Mouse (Mus musculus): ENCODE measurements around the gene Golm1.
A peak's percentile ranks its signal among the peaks of the same experiment; 100 is the strongest.
"Not testable (repeated sequence)": the region's sequence is repeated elsewhere in the genome, so short reads cannot be mapped to it uniquely, and the experiment has no call there.

Golm1 gene

GRCm38 (mm10) chr13:59642818-59643217, 32.8 kb downstream of the Golm1 start:
- DNase-seq = no peak

- no peak for DNase-seq
These were observed 35.5 kb downstream of the Golm1 start for GRCm38 (mm10) chr13:59640178-59640440.

- peak; percentile 85 for DNase-seq
These were observed 36.0 kb downstream of the Golm1 start for GRCm38 (mm10) chr13:59639368-59640177.

DNA sequence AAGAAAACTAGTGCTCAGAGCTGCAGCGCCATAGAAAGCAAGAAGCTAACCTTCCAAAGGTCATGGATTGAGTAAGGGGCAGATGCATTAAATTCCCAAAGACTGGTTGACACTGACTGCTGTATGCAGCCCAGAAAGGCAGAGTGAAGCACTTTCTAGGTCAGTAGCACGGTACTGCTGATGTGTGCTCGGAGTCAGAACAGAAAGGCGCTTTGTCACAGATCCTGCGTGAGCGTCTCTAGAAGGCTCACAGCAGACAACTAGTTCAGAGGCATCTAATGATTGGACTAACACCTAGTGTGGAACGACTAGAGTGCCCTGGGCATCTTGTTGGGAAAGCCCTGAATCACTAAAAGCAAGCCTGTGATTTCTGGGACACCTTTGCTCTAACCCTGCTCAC, 37.8 kb downstream of the Golm1 start:
- no peak for DNase-seq

DNA sequence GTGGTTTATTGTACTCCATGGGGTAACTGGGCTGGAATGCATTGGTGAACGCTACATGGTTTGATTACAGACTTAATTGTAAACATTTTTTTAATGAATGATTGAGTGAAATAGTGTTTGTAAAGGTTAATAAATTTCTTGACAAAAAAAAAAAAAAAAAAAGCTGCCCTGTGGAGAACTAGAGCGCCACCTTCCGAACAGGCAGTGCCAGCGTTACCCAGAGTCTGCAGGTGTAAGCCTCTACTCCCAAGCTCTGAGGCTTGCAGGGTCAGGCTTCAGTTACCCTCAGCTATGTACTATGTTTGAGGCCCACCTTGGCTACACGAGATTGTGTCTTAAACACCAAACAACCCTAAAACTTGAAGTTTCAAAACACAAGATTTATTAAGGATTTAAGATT, 41.0 kb downstream of the Golm1 start:
- no peak for DNase-seq

DNA sequence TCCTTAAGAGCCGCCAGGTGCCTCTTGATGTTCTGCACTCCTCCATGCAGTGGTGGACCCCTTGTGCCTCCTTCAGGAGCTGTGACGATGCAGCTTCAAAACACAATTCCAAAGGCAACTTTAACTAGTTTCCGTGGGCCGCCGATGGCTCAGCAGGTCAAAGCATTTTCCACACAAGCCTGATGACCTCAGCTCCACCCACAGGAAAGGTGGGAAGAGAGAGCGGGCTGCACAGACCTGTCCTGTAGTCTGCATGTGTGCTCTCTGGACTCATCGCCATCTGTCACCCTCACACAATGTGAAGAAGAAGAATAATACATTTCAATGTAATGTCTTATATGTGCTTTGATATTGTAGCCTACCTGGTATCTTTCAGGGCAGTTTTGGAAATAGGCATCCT, 48.9 kb downstream of the Golm1 start:
- DNase-seq = no peak

GRCm38 (mm10) chr13:59624903-59625302, 50.7 kb downstream of the Golm1 start:
- no peak for DNase-seq

DNA sequence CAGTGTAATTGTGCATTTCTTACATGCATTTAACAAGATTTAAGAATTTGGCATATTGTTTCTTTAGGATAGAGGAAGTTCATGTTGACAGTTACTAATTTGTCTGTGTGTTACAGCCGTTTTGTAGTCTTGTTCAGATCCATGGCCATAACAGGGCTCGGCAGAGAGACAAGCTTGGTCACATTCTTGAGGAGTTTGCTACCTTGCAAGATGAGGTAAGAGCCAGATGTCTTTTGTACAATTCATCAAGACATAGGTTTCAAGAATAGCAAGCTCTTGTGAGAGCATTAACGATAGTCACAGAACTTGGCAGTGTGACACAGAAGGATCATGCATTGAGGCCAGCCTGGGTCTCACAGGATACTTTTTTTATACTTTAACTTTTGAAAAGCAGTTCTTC, 51.2 kb downstream of the Golm1 start:
- DNase-seq = no peak

DNA sequence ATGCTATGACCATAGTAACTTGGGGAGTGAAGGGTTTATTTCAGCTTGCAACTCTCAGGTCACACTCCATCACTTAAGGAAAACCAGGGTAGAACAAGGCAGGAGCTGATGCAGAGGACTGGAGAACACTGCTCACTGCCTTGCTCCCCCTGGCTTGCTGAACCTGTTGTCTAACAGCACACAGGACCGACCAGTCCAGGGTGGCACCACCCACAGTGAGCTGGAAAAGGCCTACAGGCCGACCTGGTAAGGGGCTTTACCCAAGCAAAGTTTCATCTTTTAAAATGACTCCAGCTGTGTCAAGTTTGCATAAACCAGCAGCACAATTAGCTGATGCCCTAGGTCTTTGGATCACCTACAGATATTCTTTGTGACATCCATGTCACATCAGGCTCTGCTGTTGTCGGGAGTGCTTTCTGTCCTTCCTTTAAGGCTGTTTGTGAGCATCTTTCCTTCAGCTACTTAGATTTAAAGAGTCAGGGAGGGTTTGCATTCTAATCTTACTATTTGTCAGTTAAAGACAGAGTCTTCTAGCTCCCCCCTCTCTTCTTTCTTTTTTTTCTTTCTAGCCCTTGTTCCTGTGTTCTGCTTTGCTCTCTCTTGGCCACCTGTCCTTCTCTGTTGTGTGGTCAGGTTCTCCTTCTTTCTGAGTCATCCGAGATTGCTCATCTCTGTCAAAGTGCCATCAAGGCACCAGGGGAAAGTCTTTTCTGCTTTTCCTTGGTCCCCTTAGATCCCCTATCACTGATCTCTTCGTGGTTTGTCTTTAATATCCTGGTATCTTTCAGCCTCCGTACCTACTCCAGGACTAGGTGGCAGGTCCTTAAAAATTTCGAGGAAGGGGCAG, 53.7 kb downstream of the Golm1 start:
- no peak for DNase-seq

- no peak for DNase-seq
These were observed 57.1 kb downstream of the Golm1 start for GRCm38 (mm10) chr13:59618463-59618862.

- DNase-seq = no peak
These were observed 60.1 kb downstream of the Golm1 start for GRCm38 (mm10) chr13:59615554-59615953.

DNA sequence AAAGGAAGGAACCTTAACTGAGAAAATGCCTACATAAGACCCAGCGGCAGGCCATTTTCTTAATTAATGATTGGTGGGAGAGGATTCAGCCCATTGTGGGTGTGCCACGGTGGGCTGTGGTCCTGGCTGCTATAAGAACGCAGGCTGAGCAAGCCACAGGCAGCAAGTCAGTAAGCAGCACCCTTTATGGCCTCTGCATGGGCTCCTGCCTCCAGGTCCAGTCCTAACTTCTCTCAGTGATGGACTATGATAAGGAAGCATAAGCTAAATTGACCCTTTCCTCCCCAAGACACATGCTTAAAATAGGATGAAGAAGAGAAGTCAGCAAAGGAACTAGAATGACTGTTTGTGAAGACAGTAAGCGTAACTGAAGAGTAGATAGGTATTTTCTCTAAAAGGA, 60.5 kb downstream of the Golm1 start:
- DNase-seq = no peak

DNA sequence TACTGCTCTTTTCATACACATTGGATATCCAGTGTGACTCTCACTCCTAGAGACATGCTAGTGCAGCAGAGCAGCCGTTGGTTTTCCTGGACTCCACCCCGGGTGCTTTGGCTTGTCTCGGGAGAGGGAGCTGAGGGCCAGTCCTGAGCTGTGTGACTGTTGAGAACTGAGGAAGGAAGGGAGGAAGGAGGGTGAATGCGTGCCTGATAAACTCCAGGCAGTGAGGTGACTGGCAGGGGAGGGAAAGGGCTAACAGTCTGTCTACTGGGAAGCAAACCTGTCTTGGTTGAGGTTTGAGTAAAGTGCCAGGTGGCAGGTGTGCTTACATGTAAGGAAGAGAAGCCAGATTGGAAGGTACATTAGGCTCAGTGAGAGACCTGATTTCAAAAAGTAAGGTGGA, 61.7 kb downstream of the Golm1 start:
- no peak for DNase-seq

- DNase-seq = no peak
These were observed 65.2 kb downstream of the Golm1 start for GRCm38 (mm10) chr13:59610437-59610836.

DNA sequence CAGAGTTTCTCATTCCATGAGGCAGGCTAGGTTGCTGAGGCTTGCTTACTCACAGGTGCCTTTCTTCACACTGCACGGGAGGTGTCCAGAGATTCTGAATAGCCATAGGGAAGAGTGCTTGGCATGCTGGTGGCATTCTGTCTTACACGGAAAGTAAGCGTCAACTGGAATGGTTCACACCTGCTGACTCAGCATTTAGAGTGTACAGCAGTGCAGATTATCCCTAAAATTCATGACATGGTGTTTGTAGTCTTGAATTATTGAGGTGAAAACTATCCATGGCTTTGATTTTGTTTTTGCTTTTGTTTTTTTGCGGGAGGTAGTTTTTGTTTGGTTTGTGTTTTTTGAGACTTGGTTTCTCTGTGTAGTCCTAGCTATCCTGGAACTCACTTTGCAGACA, 65.7 kb downstream of the Golm1 start:
- no peak for DNase-seq

GRCm38 (mm10) chr13:59605221-59605922, 70.2 kb downstream of the Golm1 start:
- DNase-seq = no peak

- no peak for DNase-seq
These were observed 71.1 kb downstream of the Golm1 start for GRCm38 (mm10) chr13:59604511-59604910.

DNA sequence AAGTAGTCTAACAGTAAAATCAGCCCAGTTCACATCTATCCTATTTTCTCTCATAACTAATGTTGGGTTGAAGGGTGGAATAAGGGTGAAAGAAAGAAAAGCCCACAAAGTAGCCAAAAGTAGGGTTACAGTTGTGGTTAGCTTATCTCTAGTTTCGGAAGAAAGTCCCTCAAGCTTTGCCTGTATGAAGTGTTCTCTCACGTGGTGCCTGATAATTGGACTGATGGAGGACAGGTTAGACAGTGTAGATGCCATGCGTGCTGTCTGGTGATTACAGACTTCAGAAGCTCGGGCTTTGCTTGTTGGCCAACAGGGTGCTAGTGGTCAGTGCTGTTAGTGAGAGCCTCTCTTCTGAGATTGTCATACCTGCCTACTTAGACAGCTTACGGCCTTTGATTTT, 72.5 kb downstream of the Golm1 start:
- no peak for DNase-seq

DNA sequence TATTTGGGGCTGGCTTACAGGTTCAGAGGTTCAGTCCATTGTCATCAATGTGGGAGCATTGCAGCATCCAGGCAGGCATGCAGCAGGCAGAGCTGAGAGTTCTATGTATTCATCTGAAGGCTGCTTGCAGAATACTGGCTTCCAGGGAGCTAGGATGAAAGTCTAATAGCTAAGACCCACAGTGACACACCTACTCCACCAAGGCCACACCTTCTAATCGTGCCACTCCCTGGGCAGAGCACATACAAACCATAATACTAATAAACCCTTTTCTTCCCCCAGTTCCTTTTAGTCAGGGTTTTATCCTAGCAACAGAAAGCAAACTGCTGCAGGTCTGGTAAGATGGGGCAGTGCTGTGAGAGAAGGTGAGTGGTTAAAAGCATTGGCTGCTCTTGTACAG, 83.0 kb downstream of the Golm1 start:
- no peak for DNase-seq

DNA sequence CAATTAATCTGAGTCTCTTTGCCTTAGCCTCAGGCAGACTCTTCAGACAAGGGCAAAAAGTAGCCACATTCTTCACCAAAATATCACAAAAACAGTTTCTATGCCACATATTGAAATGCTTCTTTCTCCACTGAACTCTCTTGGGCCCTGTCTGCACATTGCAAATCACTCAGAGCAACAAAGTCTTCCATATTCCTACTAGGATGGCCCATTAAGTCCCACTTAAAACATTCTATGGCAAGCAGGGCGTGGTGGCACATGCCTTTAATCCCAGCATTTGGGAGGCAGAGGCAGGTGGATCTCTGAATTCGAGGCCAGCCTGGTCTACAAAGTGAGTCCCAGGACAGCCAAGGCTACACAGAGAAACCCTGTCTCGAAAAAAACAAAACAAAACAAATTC, 83.6 kb downstream of the Golm1 start:
- not testable (repeated sequence) for DNase-seq

- DNase-seq = no peak
These were observed 84.9 kb downstream of the Golm1 start for GRCm38 (mm10) chr13:59590691-59591090.

- DNase-seq = no peak
These were observed 85.9 kb downstream of the Golm1 start for GRCm38 (mm10) chr13:59589672-59590071.

- DNase-seq = no peak
These were observed 88.4 kb downstream of the Golm1 start for GRCm38 (mm10) chr13:59587201-59587600.

DNA sequence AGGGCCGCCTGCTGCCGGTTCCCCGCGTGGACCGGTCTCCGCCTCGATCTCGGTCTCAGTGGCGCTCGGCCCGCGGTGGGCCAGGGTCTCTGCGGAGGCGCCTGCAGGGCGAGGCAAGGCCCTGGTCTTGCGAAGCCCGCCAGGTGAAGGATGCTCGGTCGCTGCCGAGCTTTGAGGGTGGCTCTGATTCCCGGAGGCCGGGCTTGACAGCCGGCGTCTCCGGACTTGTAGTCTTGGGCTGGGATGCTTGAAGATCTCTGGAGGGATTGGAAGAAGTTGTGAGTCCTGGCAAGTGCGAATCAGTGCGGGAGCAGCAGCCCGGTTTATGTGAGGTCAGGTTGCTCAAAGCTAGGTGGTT, 90.0 kb downstream of the Golm1 start:
- peak; percentile 60 for DNase-seq
